Mouse (Mus musculus): ENCODE measurements at regions not wholly inside any gene's neighbourhood (a gene's known extent, or its start where the extent isn't known, plus 50 kb on each side); places are given as distances from the start of the nearest gene placed in this dataset.

DNA sequence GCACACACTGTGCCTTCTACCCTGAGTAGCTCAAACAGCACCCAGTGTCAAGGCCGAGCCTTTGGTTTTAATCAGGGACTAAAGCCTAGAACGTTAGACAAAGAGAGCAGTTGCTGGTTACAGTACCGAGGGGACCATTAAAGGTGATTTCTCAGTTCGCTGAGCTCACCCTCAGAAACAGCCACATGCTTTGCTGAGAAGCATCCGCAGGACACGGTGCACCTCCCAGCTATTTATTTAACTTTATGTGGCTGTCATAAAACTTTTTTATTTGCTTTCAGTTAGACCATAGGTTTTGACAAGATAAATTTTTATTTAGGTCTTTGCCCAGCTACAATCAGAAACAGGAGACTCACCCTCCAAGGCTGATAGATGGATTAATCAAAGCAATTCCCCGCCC lies 187.2 kb upstream of the Spred2 start:
- TF ChIP-seq POLR2A (IDR thresholded peaks at IDR 0.05; ENCODE audit: low read depth, low read length) (no peak), NELFE (IDR thresholded peaks at IDR 0.05; ENCODE audit: low read depth, low read length) (no peak), GABPA (IDR thresholded peaks at IDR 0.05; ENCODE audit: insufficient replicate concordance, low read depth, low read length) (no peak), CTCF (conservative IDR thresholded peaks at IDR 0.05 in 1 of 2, IDR thresholded peaks at IDR 0.05 in 1 of 2; ENCODE audit: low read depth in 2 of 2, low read length in 2 of 2) (no peak), NRF1 (IDR thresholded peaks at IDR 0.05; ENCODE audit: low read depth, low read length) (no peak), ZKSCAN1 (IDR thresholded peaks at IDR 0.05; ENCODE audit: borderline replicate concordance, low read depth, low read length) (no peak), ZNF384 (IDR thresholded peaks at IDR 0.05; ENCODE audit: low read depth, low read length) (no peak), TCF12 (IDR thresholded peaks at IDR 0.05; ENCODE audit: low read depth, low read length) (no peak), USF1 (IDR thresholded peaks at IDR 0.05; ENCODE audit: low read depth, low read length) (no peak), EP300 (IDR thresholded peaks at IDR 0.05; ENCODE audit: low read length) (no peak), ETS1 (conservative IDR thresholded peaks at IDR 0.05; ENCODE audit: low read depth, low read length) (no peak)
